Mouse (Mus musculus) c-Kit-positive CD71-positive TER-119-positive erythroid progenitor cells, embryonic 14.5 days (primary cell): ENCODE data around the gene Sap30l.
"Not testable (repeated sequence)": the region's sequence is repeated elsewhere in the genome, so short reads cannot be mapped to it uniquely, and the experiment has no call there.

Source experiments
- DNase-seq: peaks from one replicate; pipeline ENCODE4 v3.0.0-alpha.2; 2013; ENCODE audit warnings: low spot score

Sap30l gene

GRCm38 (mm10) chr11:57831861-57832260 lies 30.4 kb downstream of the Sap30l start:
- no peak for DNase-seq

GRCm38 (mm10) chr11:57832552-57833201 lies 31.2 kb downstream of the Sap30l start, which contains the start of gene Hand1:
Hand1 (minus strand) TSS chr11:57832818.
- no peak for DNase-seq

- no peak for DNase-seq
Measured at GRCm38 (mm10) chr11:57833296-57833977, 32.0 kb downstream of the Sap30l start.

GRCm38 (mm10) chr11:57834031-57834430 lies 32.6 kb downstream of the Sap30l start:
- no peak for DNase-seq

- no peak for DNase-seq
Measured at GRCm38 (mm10) chr11:57835331-57835730, 33.9 kb downstream of the Sap30l start.

- DNase-seq = no peak
Measured at GRCm38 (mm10) chr11:57835931-57836330, 34.5 kb downstream of the Sap30l start.

- no peak for DNase-seq
Measured at GRCm38 (mm10) chr11:57836401-57836800, 35.0 kb downstream of the Sap30l start.

GRCm38 (mm10) chr11:57836872-57837680 lies 35.6 kb downstream of the Sap30l start:
- DNase-seq = no peak

GRCm38 (mm10) chr11:57837861-57838680 lies 36.6 kb downstream of the Sap30l start:
- DNase-seq = no peak

- no peak for DNase-seq
Measured at GRCm38 (mm10) chr11:57840986-57841385, 39.5 kb downstream of the Sap30l start.

GRCm38 (mm10) chr11:57841391-57841790 lies 40.0 kb downstream of the Sap30l start:
- DNase-seq = no peak

- not testable (repeated sequence) for DNase-seq
Measured at GRCm38 (mm10) chr11:57846421-57847363, 45.3 kb downstream of the Sap30l start.

- DNase-seq = no peak
Measured at GRCm38 (mm10) chr11:57847396-57847795, 46.0 kb downstream of the Sap30l start.

- DNase-seq = no peak
Measured at GRCm38 (mm10) chr11:57850298-57850697, 48.9 kb downstream of the Sap30l start.

GRCm38 (mm10) chr11:57850931-57851330 lies 49.5 kb downstream of the Sap30l start:
- no peak for DNase-seq

- no peak for DNase-seq
Measured at GRCm38 (mm10) chr11:57853571-57853970, 52.1 kb downstream of the Sap30l start.

- no peak for DNase-seq
Measured at GRCm38 (mm10) chr11:57857709-57858108, 56.3 kb downstream of the Sap30l start.
